ENCODE assay signal across 15 mouse cellular contexts in the genomic region with DNA sequence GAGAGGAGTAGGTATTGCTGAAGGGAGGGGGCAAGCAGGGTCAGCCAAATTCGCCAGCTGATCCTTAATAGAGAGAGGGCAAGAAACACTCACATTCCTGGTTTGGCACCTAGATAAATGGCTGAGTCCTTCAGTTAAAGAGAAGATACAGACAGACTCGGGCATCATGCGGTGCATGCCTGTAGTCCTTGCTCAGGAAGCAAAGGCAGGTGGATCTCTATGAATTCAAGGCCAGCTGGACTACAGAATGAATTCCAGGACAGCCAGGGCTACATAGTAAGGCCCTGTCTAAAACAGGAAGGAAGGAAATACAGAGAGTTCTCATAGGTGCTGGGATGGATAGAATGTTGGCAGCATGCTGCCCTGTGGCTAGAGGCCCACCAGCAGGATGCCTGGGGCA.
DNase-seq lines count a peak whose midpoint lies in the region; ATAC-seq and TF ChIP-seq lines count a peak whose summit lies in the region.
"Had no signal": no experiment of that assay in that cellular context is flagged by ENCODE, and none has a peak within 500 bp of the region (broad histone marks: within the 10 kb centered on the region; RNA-seq: fewer than 3 reads in every experiment).

No protein-coding gene starts in this region.

- H3K9ac ChIP-seq in limb, embryonic 14.5 days (ENCODE audit: low read depth, low read length, severe bottlenecking) = no peak overlapping the region
- H3K9ac ChIP-seq: intestine, embryonic 15.5 days had no signal

- H3K4me1 ChIP-seq in limb, embryonic 14.5 days (ENCODE audit: control insufficient read depth, insufficient read depth, low read length) = peaks cover 18% of the 10 kb centered on the region
- H3K4me1 ChIP-seq in limb, embryonic 10.5 days = no peaks in the 10 kb centered on the region
- H3K4me1 ChIP-seq: intestine, embryonic 15.5 days; midbrain, embryonic 10.5 days had no signal

- 78% methylated on average over 3 of the region's 3 CpGs for WGBS in limb, embryonic 14.5 days
- WGBS in limb, embryonic 10.5 days = 86% methylated on average over 3 of the region's 3 CpGs

- no peak for TF ChIP-seq POLR2A in limb, embryonic 14.5 days (IDR thresholded peaks at IDR 0.05; ENCODE audit: borderline replicate concordance, extremely low read depth, insufficient read depth, insufficient read length)

- no peak for ATAC-seq in limb, embryonic 14.5 days (ENCODE audit: low FRiP score, low read depth)
- ATAC-seq: forebrain, embryonic 16.5 days; intestine, embryonic 15.5 days had no signal

- H3K4me2 ChIP-seq in limb, embryonic 14.5 days (replicated peaks; ENCODE audit: low read depth, low read length, severe bottlenecking) = no peak overlapping the region
- H3K4me2 ChIP-seq: intestine, embryonic 15.5 days had no signal

- intact Hi-C loops in gastrocnemius, adult 2 months (cut with DNase I) = no loop called here
- intact Hi-C loops in gastrocnemius, postnatal 36 days (cut with DNase I) = no loop called here

- H3K4me3 ChIP-seq in gastrocnemius, adult 2 months = no peak overlapping the region
- H3K4me3 ChIP-seq in limb, embryonic 14.5 days (replicated peaks; ENCODE audit: low read length) = no peak overlapping the region
- H3K4me3 ChIP-seq in limb, embryonic 10.5 days = no peak overlapping the region
- H3K4me3 ChIP-seq: intestine, embryonic 15.5 days; midbrain, embryonic 10.5 days had no signal

- no peak for TF ChIP-seq CTCF in gastrocnemius, adult 2 months (IDR thresholded peaks at IDR 0.05)

- H3K9me3 ChIP-seq in limb, embryonic 14.5 days (ENCODE audit: control insufficient read depth, low read length) = no peaks in the 10 kb centered on the region
- H3K9me3 ChIP-seq in limb, embryonic 10.5 days (replicated peaks) = no peaks in the 10 kb centered on the region
- H3K9me3 ChIP-seq: intestine, embryonic 15.5 days; midbrain, embryonic 10.5 days had no signal

- H3K27ac ChIP-seq in gastrocnemius, adult 2 months = peak overlapping the region; percentile 81
- H3K27ac ChIP-seq in limb, embryonic 14.5 days (replicated peaks; ENCODE audit: low read depth, low read length) = peak overlapping the region; percentile 85; the same call in 1 of the 2 replicates
- no peak overlapping the region for H3K27ac ChIP-seq in limb, embryonic 10.5 days
- H3K27ac ChIP-seq: intestine, embryonic 15.5 days; midbrain, embryonic 10.5 days had no signal

- H3K36me3 ChIP-seq in limb, embryonic 14.5 days (ENCODE audit: control insufficient read depth, insufficient read depth, low read length) = peaks cover 49% of the 10 kb centered on the region
- H3K36me3 ChIP-seq in limb, embryonic 10.5 days = peaks cover 81% of the 10 kb centered on the region

- no peak for DNase-seq in gastrocnemius, adult 2 months
- no peak for DNase-seq in gastrocnemius, postnatal 36 days
- no peak for DNase-seq in limb, embryonic 14.5 days (ENCODE audit: low spot score)
- no peak for DNase-seq in limb, embryonic 10.5 days (ENCODE audit: low spot score)
- peak; percentile 50 to 71 for DNase-seq in cerebellum, postnatal 14 days
- DNase-seq in retina, embryonic 14.5 days (ENCODE audit: low spot score) = no peak
- no peak for DNase-seq in thymus, adult 18-20 months
- DNase-seq: heart, adult 18-20 months; heart, postnatal 36 days; kidney, postnatal 14 days; left cerebral cortex, postnatal 4 days; thymus, postnatal 4 days had no signal

- H3K27me3 ChIP-seq in limb, embryonic 14.5 days (ENCODE audit: control insufficient read depth, insufficient read depth, low read length) = no peaks in the 10 kb centered on the region
- H3K27me3 ChIP-seq in limb, embryonic 10.5 days (ENCODE audit: low read depth, poor library complexity, severe bottlenecking) = no peaks in the 10 kb centered on the region
- H3K27me3 ChIP-seq: intestine, embryonic 15.5 days had no signal

Comparison
In these comparisons a context has a peak if more than half of its experiments do, and no peak if none do; other contexts are left out.
1. DNase-seq: peak in cerebellum, postnatal 14 days (2 of 2); none in gastrocnemius, adult 2 months (single experiment), gastrocnemius, postnatal 36 days (0 of 2), limb, embryonic 14.5 days (single experiment), limb, embryonic 10.5 days (single experiment), retina, embryonic 14.5 days (single experiment) and thymus, adult 18-20 months (0 of 2).